Mouse (Mus musculus): ENCODE data around the gene Aurkb. TPM values are rescaled to one million over a fixed set of nuclear protein-coding genes. Genes with fewer than 3 reads are reported as not detected.

Aurkb gene
- polyA plus RNA-seq, 1 experiment = 28.2 TPM

DNA sequence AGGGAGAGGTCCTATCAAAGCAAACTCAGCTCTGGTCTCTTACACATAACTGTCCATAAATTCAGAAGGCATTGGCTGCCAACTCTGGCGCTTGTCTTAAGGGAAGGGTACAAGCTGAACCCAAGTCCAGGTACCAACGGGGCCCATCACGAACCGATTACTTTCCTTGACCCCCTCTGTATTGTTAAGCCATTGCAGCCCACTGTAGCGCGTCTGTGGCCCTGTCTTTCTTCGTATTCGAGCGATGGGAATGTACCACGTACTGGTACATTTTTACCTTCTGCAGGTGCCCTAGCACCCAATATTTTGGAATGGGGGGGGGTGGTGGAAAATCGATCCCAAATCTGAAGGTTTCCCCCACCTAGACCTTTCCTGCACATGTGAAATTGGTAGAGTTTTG is 26.8 kb downstream of the Aurkb start:
- TF ChIP-seq USF1 (IDR thresholded peaks at IDR 0.05; ENCODE audit: low read depth) = no peak
- TF ChIP-seq REST (IDR thresholded peaks at IDR 0.05; ENCODE audit: insufficient read depth, insufficient read length) = no peak
- no peak for TF ChIP-seq POLR2A (IDR thresholded peaks at IDR 0.05; ENCODE audit: insufficient read length, low read depth)
- no peak for TF ChIP-seq MYOG (IDR thresholded peaks at IDR 0.05; ENCODE audit: control insufficient read depth in 1 of 3, insufficient read depth in 1 of 3, insufficient read length in 2 of 3, low read depth in 2 of 3)
- no peak for TF ChIP-seq TCF12 (IDR thresholded peaks at IDR 0.05; ENCODE audit: insufficient read depth, poor library complexity, severe bottlenecking)
- TF ChIP-seq E2F4 (IDR thresholded peaks at IDR 0.05; ENCODE audit: insufficient read depth) = no peak
- TF ChIP-seq SRF (IDR thresholded peaks at IDR 0.05; ENCODE audit: control insufficient read depth, insufficient read length, low read depth) = no peak
- H3K79me2 ChIP-seq (ENCODE audit: control insufficient read depth, insufficient read depth) = no peaks in the 10 kb centered on the region
- H3K4me3 ChIP-seq = peak overlapping the region; percentile 0
- H3K27me3 ChIP-seq (ENCODE audit: control insufficient read depth, insufficient read depth, insufficient read length) = no peaks in the 10 kb centered on the region
- H3K36me3 ChIP-seq (ENCODE audit: control insufficient read depth, insufficient read depth) = no peaks in the 10 kb centered on the region
- H3ac ChIP-seq (ENCODE audit: control insufficient read depth, insufficient read length) = no peak overlapping the region
- peak overlapping the region; percentile 92 for H3K4me2 ChIP-seq (ENCODE audit: low read depth)

GRCm38 (mm10) chr11:69072666-69073064 is 27.2 kb downstream of the Aurkb start:
- peak overlapping the region; percentile 92 for H3K4me2 ChIP-seq (ENCODE audit: low read depth)
- no peaks in the 10 kb centered on the region for H3K36me3 ChIP-seq (ENCODE audit: control insufficient read depth, insufficient read depth)
- TF ChIP-seq MYOG (IDR thresholded peaks at IDR 0.05; ENCODE audit: control insufficient read depth in 1 of 3, insufficient read depth in 1 of 3, insufficient read length in 2 of 3, low read depth in 2 of 3) = no peak
- no peak for TF ChIP-seq POLR2AphosphoS2 (IDR thresholded peaks at IDR 0.05; ENCODE audit: insufficient read length, low read depth)
- TF ChIP-seq CEBPB (IDR thresholded peaks at IDR 0.05; ENCODE audit: insufficient read depth, poor library complexity, severe bottlenecking) = no peak
- TF ChIP-seq POLR2A (IDR thresholded peaks at IDR 0.05; ENCODE audit: insufficient read length, low read depth) = no peak
- no peak for TF ChIP-seq MAX (IDR thresholded peaks at IDR 0.05; ENCODE audit: low read depth)
- no peaks in the 10 kb centered on the region for H3K27me3 ChIP-seq (ENCODE audit: control insufficient read depth, insufficient read depth, insufficient read length)
- peak overlapping the region; percentile 0 for H3K4me3 ChIP-seq
- no peaks in the 10 kb centered on the region for H3K79me2 ChIP-seq (ENCODE audit: control insufficient read depth, insufficient read depth)
- H3ac ChIP-seq (ENCODE audit: control insufficient read depth, insufficient read length) = no peak overlapping the region

DNA sequence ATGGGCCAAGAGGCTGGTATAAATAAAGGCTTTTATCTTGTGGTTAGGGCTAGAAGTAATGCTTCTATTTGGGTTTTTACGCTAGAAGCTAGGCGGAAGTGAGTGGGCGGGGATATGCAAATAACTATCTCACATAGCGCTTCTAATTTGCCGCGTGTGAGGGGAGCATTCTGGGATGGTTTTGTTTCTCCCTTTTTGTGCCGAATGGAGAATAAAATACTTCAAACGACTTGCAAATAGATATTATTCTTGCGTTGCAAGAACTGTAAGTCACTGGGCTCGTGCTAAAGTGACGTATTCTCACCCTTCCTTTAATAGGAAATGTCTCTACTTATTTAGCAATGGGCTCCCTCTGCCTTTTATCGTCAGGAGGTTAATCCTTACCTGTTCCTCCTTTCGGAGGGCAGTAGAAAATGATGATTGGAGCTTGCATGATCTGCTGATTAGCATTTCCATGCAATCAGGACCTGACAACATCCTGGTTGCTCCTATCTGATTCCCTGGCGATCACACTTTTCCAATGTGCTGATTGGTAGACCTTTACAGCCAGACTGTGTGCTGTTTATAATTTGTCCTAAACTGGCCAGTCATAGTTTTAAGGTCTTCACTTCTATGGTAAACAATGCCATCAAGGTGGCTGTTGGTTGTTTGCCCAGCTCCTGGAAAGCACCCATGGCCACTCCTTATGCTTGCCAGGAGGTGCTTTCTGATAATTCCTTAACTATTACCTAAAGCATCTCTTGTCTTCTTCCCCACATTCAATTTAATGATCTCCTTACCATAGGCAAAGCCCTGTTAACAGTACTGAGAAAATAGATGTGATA is 27.8 kb downstream of the Aurkb start:
- no peaks in the 10 kb centered on the region for H3K79me2 ChIP-seq (ENCODE audit: control insufficient read depth, insufficient read depth)
- no peak overlapping the region for H3ac ChIP-seq (ENCODE audit: control insufficient read depth, insufficient read length)
- no peaks in the 10 kb centered on the region for H3K27me3 ChIP-seq (ENCODE audit: control insufficient read depth, insufficient read depth, insufficient read length)
- H3K4me3 ChIP-seq = peak overlapping the region; percentile 0
- no peak for TF ChIP-seq USF1 (IDR thresholded peaks at IDR 0.05; ENCODE audit: low read depth)
- TF ChIP-seq POLR2A (IDR thresholded peaks at IDR 0.05; ENCODE audit: insufficient read length, low read depth) = peak; percentile 85
- peak; percentile 70; the same call in 1 of the 2 replicates for TF ChIP-seq CEBPB (IDR thresholded peaks at IDR 0.05; ENCODE audit: insufficient read depth, poor library complexity, severe bottlenecking)
- TF ChIP-seq E2F4 (IDR thresholded peaks at IDR 0.05; ENCODE audit: insufficient read depth) = no peak
- no peak for TF ChIP-seq SRF (IDR thresholded peaks at IDR 0.05; ENCODE audit: control insufficient read depth, insufficient read length, low read depth)
- TF ChIP-seq REST (IDR thresholded peaks at IDR 0.05; ENCODE audit: insufficient read depth, insufficient read length) = no peak
- no peak for TF ChIP-seq TCF3 (IDR thresholded peaks at IDR 0.05; ENCODE audit: insufficient read length, low read depth)
- no peak for TF ChIP-seq MYOD1 (IDR thresholded peaks at IDR 0.05; ENCODE audit: control insufficient read depth in 1 of 3, insufficient read length in 2 of 3, low read depth in 2 of 3)
- no peak for TF ChIP-seq MYOG (IDR thresholded peaks at IDR 0.05; ENCODE audit: control insufficient read depth in 1 of 3, insufficient read depth in 1 of 3, insufficient read length in 2 of 3, low read depth in 2 of 3)
- TF ChIP-seq MAX (IDR thresholded peaks at IDR 0.05; ENCODE audit: low read depth) = no peak
- peak; percentile 86 for TF ChIP-seq POLR2AphosphoS2 (IDR thresholded peaks at IDR 0.05; ENCODE audit: insufficient read length, low read depth)
- TF ChIP-seq TCF12 (IDR thresholded peaks at IDR 0.05; ENCODE audit: insufficient read depth, poor library complexity, severe bottlenecking) = no peak
- H3K36me3 ChIP-seq (ENCODE audit: control insufficient read depth, insufficient read depth) = no peaks in the 10 kb centered on the region
- H3K4me2 ChIP-seq (ENCODE audit: low read depth) = peak overlapping the region; percentile 92

- H3K4me2 ChIP-seq (ENCODE audit: low read depth) = peak overlapping the region; percentile 21
- TF ChIP-seq E2F4 (IDR thresholded peaks at IDR 0.05; ENCODE audit: insufficient read depth) (no peak), REST (IDR thresholded peaks at IDR 0.05; ENCODE audit: insufficient read depth, insufficient read length) (no peak), MYOD1 (IDR thresholded peaks at IDR 0.05; ENCODE audit: control insufficient read depth in 1 of 3, insufficient read length in 2 of 3, low read depth in 2 of 3) (no peak), MYOG (IDR thresholded peaks at IDR 0.05; ENCODE audit: control insufficient read depth in 1 of 3, insufficient read depth in 1 of 3, insufficient read length in 2 of 3, low read depth in 2 of 3) (no peak), CEBPB (IDR thresholded peaks at IDR 0.05; ENCODE audit: insufficient read depth, poor library complexity, severe bottlenecking) (no peak), MAX (IDR thresholded peaks at IDR 0.05; ENCODE audit: low read depth) (no peak), TCF3 (IDR thresholded peaks at IDR 0.05; ENCODE audit: insufficient read length, low read depth) (no peak)
These were observed 28.7 kb downstream of the Aurkb start for GRCm38 (mm10) chr11:69073951-69074775.

More at GRCm38 (mm10) chr11:69073951-69074775, 28.7 kb downstream of the Aurkb start:
- no peaks in the 10 kb centered on the region for H3K36me3 ChIP-seq (ENCODE audit: control insufficient read depth, insufficient read depth)
- H3K79me2 ChIP-seq (ENCODE audit: control insufficient read depth, insufficient read depth) = no peaks in the 10 kb centered on the region
- no peak overlapping the region for H3K4me3 ChIP-seq
- H3K27me3 ChIP-seq (ENCODE audit: control insufficient read depth, insufficient read depth, insufficient read length) = no peaks in the 10 kb centered on the region
- H3ac ChIP-seq (ENCODE audit: control insufficient read depth, insufficient read length) = no peak overlapping the region

All from myocyte (in vitro differentiated cells).